Mouse (Mus musculus): ENCODE measurements around the gene Vstm2l.

- TF ChIP-seq HCFC1 (IDR thresholded peaks at IDR 0.05; ENCODE audit: borderline replicate concordance, insufficient read depth, low read length) = no peak
- no peak for TF ChIP-seq CHD2 (IDR thresholded peaks at IDR 0.05; ENCODE audit: low read depth, low read length)
- TF ChIP-seq ZC3H11A (IDR thresholded peaks at IDR 0.05; ENCODE audit: borderline replicate concordance, low read depth, low read length) = no peak
- TF ChIP-seq ZNF384 (IDR thresholded peaks at IDR 0.05; ENCODE audit: low read depth, low read length) = no peak
These were observed 12.9 kb downstream of the Vstm2l start for GRCm38 (mm10) chr2:157927397-157927796.
